Mouse (Mus musculus): ENCODE results near the gene Smim5.

Smim5 gene

GRCm38 (mm10) chr11:115921986-115922385 lies 22.2 kb downstream of the Smim5 start:
- no peak for DNase-seq (ENCODE audit: low read depth, low spot score)

- no peak for DNase-seq (ENCODE audit: low read depth, low spot score)
Measured at GRCm38 (mm10) chr11:115929031-115929430, 29.3 kb downstream of the Smim5 start.

GRCm38 (mm10) chr11:115929818-115930217 lies 30.1 kb downstream of the Smim5 start:
- no peak for DNase-seq (ENCODE audit: low read depth, low spot score)

GRCm38 (mm10) chr11:115931235-115931634 lies 31.5 kb downstream of the Smim5 start:
- no peak for DNase-seq (ENCODE audit: low read depth, low spot score)

- DNase-seq (ENCODE audit: low read depth, low spot score), result peak; percentile 98
Measured at GRCm38 (mm10) chr11:115933108-115933746, 33.5 kb downstream of the Smim5 start, which contains the start of the genes Sap30bp and Recql5. Sap30bp (plus strand) TSS chr11:115933282. Recql5 (minus strand) TSS chr11:115933477.

GRCm38 (mm10) chr11:115933747-115934110 lies 34.0 kb downstream of the Smim5 start:
- DNase-seq (ENCODE audit: low read depth, low spot score), result no peak

GRCm38 (mm10) chr11:115939690-115940329 lies 40.0 kb downstream of the Smim5 start:
- peak; percentile 45 for DNase-seq (ENCODE audit: low read depth, low spot score)

- no peak for DNase-seq (ENCODE audit: low read depth, low spot score)
Measured at GRCm38 (mm10) chr11:115941980-115942379, 42.2 kb downstream of the Smim5 start.

DNA sequence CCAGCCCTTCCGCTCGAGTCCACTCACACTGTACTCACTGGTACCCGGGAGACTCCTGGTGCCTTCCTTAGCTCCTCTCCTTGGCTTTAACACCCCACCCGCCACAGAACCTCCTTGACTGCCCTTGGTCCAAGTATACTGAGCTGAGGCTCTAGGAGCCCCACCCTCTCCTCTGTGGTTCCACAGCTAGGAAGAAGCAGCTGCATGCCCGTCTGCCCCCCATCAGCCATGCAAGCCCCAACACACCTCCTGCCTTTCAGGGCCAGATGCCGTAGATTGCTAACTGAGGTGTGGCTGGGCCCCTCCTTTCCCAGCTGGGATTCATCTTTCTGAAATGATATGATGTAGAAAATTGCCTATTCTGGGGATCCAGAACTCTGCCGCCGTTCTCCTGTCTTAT lies 45.5 kb downstream of the Smim5 start:
- DNase-seq (ENCODE audit: low read depth, low spot score), result no peak

DNA sequence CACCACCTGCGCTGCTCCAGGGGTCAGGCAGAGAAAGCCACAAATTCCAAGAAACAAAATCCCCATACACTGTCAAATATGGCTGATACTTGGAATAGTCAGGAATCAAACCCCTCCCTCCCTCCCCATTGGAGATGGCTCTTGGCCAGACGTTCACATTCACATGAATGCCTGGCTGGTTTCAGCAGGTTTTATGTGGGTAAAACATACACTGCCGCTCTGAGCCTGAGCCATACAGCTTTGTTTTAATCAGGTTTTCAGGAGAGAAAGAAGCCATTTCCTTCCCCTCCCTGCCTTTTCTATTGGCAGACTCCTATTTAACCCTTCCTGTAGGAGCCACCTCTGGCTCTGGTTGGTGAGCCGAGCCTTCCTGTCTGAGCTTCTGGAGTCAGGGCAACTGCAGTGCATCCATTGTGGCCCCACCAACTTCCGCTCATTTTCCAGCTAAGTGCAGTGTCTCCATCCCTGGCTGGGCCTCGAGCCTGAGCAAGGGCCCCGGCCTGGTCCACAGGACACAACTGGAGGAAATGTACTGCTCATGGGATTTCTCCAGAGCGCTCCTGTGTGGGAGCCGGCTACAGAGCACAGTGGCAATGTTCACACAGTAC lies 46.6 kb downstream of the Smim5 start:
- no peak for DNase-seq (ENCODE audit: low read depth, low spot score)

DNA sequence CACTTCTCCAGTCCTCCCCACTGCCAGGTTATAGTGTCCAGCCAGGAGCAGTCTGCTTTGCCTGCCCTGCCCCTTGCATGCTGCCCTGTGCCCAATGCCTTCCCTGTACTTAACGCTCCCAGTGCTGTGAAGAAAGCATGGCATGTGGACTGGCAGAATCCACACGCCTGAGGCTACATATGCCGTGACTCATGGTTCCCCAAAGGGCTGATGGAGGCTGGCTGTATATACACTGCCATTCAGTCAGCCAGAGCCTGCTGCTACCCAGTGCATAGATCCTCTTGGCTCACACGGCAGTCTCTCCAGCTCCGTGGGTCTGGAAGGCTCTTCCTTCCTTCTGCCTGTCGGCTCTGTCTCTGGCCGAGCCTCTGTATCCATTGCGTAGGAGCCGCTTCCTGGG lies 48.5 kb downstream of the Smim5 start:
- no peak for DNase-seq (ENCODE audit: low read depth, low spot score)

DNA sequence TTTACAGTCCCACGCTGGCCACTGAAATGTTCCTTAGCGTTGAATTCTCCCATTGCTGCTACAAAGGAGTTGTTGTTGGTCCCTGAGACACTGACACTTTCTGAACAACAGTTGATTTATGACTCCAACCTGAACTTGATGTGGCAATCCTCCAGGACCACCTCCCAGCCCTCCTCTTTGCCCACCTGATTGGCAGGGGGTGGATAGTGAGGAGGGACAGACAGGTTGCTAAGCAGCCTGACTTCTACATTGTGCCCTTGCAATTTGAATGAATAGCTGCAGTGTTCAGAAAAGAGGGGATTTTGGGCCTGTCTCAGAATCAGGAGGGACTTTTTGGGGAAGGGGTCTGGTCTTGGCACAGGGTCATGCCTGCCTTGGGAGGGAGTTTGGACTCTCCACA lies 51.0 kb downstream of the Smim5 start:
- no peak for DNase-seq (ENCODE audit: low read depth, low spot score)

DNA sequence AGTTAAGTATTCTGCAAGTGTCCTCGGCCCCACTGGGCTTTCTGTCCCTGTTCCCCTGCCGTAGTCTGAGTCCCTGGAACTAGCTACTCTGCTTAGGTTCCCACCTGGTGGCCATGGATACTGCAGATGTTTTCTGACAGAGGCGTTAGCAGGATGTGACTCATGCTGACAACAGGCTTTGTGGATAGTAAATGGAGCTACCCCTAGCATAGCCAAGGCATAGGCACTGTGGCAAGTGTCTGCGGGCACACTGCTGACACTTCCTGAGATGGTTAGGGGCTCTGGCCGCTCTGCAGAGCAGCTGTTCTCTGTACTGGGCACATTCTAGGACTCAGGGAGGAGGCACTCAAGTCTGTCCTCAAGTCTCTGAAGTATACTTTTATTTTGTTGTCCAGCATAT lies 54.9 kb downstream of the Smim5 start:
- no peak for DNase-seq (ENCODE audit: low read depth, low spot score)

DNA sequence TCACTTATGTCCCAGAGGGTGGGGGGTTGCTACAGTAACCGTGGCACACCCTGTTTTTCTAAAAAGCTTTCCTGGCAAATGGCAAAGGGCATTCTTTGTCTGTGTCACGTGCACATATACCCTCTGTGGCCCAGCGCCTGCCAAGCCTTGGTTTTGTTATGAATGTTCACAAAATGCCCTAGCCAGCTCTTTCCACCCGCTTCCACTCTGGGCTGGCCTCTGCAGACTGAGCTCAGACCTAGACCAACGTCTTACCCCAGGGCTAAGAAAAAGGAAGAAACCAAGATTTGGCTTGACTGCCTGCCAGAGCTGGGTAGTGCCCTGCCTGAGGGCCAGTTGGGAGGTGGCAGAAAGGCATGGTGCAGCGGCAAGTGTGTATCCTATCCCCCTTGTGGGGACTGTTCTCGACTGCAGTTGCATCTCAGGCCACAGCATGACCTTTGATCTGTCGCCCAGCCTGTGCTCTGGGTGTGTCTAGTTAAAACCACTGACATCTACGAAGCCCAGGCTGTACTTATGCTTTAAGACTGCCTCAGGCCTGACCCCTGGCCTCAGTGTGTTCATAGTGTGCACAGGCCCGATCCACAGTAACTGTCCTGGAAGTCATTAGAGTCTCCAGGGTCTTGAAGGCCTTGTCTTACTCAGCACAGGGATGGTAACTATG lies 55.6 kb downstream of the Smim5 start:
- no peak for DNase-seq (ENCODE audit: low read depth, low spot score)
